Mouse (Mus musculus) MEL (cell line): ENCODE data around the gene Tex264. TPM values are rescaled to one million over a fixed set of nuclear protein-coding genes. Genes with fewer than 3 reads are reported as not detected.

Experiments
- DNase-seq: peaks from one replicate; pipeline ENCODE4 v3.0.0; 2011; ENCODE audit warnings: low read depth, low spot score
- H3K27ac ChIP-seq: 2 replicates; pipeline ENCODE4 v1.5.1; 2012; ENCODE audit warnings: low read depth, mild to moderate bottlenecking, control low read depth, low read length, moderate library complexity; ENCODE audit not compliant: control insufficient read depth
- H3K27me3 ChIP-seq, 2 experiments: fragments of 150-350 bp in 1 of 2; sonication (generic) in 1 of 2; 2 replicates each; pipeline ENCODE4 v1.6.1; 2012; ENCODE audit warnings: low read length in 2 of 2, mild to moderate bottlenecking in 2 of 2, improper control_type of control experiment in 1 of 2, moderate library complexity in 1 of 2; ENCODE audit not compliant: insufficient read depth in 2 of 2, control insufficient read depth in 1 of 2
- H3K36me3 ChIP-seq, 2 experiments: 2 replicates each; pipeline ENCODE4 v1.6.1; 2012 to 2014; ENCODE audit warnings: low read length in 2 of 2, improper control_type of control experiment in 1 of 2, inconsistent platforms in 1 of 2, mild to moderate bottlenecking in 1 of 2; ENCODE audit not compliant: insufficient read depth in 2 of 2, control insufficient read depth in 1 of 2
- H3K4me1 ChIP-seq, 2 experiments: fragments of 150-350 bp in 1 of 2; sonication (generic) in 1 of 2; 2 replicates each; pipeline ENCODE4 v1.6.1; 2012; ENCODE audit warnings: low read length in 2 of 2, improper control_type of control experiment in 1 of 2, mild to moderate bottlenecking in 1 of 2; ENCODE audit not compliant: insufficient read depth in 2 of 2, control insufficient read depth in 1 of 2
- H3K4me3 ChIP-seq, 2 experiments: fragments of 150-350 bp in 1 of 2; sonication (generic) in 1 of 2; 2 replicates each; pipeline ENCODE4 v1.5.1; 2012; ENCODE audit warnings: low read depth in 2 of 2, low read length in 2 of 2, mild to moderate bottlenecking in 2 of 2, moderate library complexity in 2 of 2, control low read depth in 1 of 2, improper control_type of control experiment in 1 of 2; ENCODE audit not compliant: control insufficient read depth in 1 of 2, insufficient read depth in 1 of 2
- H3K79me2 ChIP-seq: 2 replicates; pipeline ENCODE4 v1.6.1; 2012; ENCODE audit warnings: mild to moderate bottlenecking, low read length, moderate library complexity; ENCODE audit not compliant: control insufficient read depth, poor library complexity, insufficient read depth
- H3K9ac ChIP-seq: 2 replicates; pipeline ENCODE4 v1.6.1; 2012; ENCODE audit warnings: low read depth, mild to moderate bottlenecking, control low read depth, low read length, moderate library complexity; ENCODE audit not compliant: control insufficient read depth, poor library complexity, severe bottlenecking
- H3K9me3 ChIP-seq: fragments of 150-350 bp; sonication (generic); replicated peaks from 2 replicates; pipeline ENCODE4 v1.6.1; 2012; ENCODE audit warnings: mild to moderate bottlenecking, low read length, improper control_type of control experiment, moderate library complexity; ENCODE audit not compliant: insufficient read depth
- BHLHE40 ChIP-seq: IDR thresholded peaks from 2 replicates; pipeline ENCODE4 v1.6.1; 2012; ENCODE audit warnings: low read depth, mild to moderate bottlenecking, inconsistent platforms, low read length, improper control_type of control experiment, borderline replicate concordance
- CHD1 ChIP-seq: IDR thresholded peaks from 2 replicates; pipeline ENCODE4 v1.6.1; 2012; ENCODE audit warnings: low read depth, mild to moderate bottlenecking, inconsistent platforms, low read length, improper control_type of control experiment
- CHD2 ChIP-seq: IDR thresholded peaks from 2 replicates; pipeline ENCODE4 v1.6.1; 2011; ENCODE audit warnings: low read length, improper control_type of control experiment
- CTCF ChIP-seq, 3 experiments: IDR thresholded peaks in 2 of 3; conservative IDR thresholded peaks in 1 of 3; 2 replicates each; pipeline ENCODE4 v1.5.1; 2011 to 2012; ENCODE audit warnings: low read length in 3 of 3, low read depth in 2 of 3, mild to moderate bottlenecking in 2 of 3, improper control_type of control experiment in 1 of 3, inconsistent platforms in 1 of 3, mixed read lengths in 1 of 3, moderate library complexity in 1 of 3; ENCODE audit not compliant: control insufficient read depth in 1 of 3, insufficient read depth in 1 of 3, poor library complexity in 1 of 3, severe bottlenecking in 1 of 3
- E2F4 ChIP-seq: IDR thresholded peaks from 2 replicates; pipeline ENCODE4 v1.6.1; 2011; ENCODE audit warnings: low read depth, low read length, improper control_type of control experiment, borderline replicate concordance
- EP300 ChIP-seq, 2 experiments: IDR thresholded peaks; 2 replicates each; pipeline ENCODE4 v1.6.1; 2011; ENCODE audit warnings: improper control_type of control experiment in 2 of 2, low read length in 2 of 2, low read depth in 1 of 2, mild to moderate bottlenecking in 1 of 2
- ETS1 ChIP-seq: IDR thresholded peaks from 2 replicates; pipeline ENCODE4 v1.6.1; 2012; ENCODE audit warnings: low read depth, mild to moderate bottlenecking, inconsistent platforms, low read length, improper control_type of control experiment, moderate library complexity
- GABPA ChIP-seq: IDR thresholded peaks from 2 replicates; pipeline ENCODE4 v1.6.1; 2012; ENCODE audit warnings: low read depth, mild to moderate bottlenecking, inconsistent platforms, low read length, improper control_type of control experiment, moderate library complexity
- GATA1 ChIP-seq: IDR thresholded peaks from 2 replicates; pipeline ENCODE4 v1.6.1; 2011; ENCODE audit warnings: low read depth, low read length, improper control_type of control experiment
- HCFC1 ChIP-seq: IDR thresholded peaks from 2 replicates; pipeline ENCODE4 v1.6.1; 2012; ENCODE audit warnings: low read depth, mild to moderate bottlenecking, inconsistent platforms, low read length, improper control_type of control experiment, moderate library complexity
- JUND ChIP-seq: IDR thresholded peaks from 2 replicates; pipeline ENCODE4 v1.6.1; 2011; ENCODE audit warnings: low read depth, mild to moderate bottlenecking, improper control_type of control experiment, low read length
- KAT2A ChIP-seq: conservative IDR thresholded peaks from 2 replicates; pipeline ENCODE4 v1.6.1; 2012; ENCODE audit warnings: low read depth, low read length, improper control_type of control experiment, inconsistent platforms
- MAFK ChIP-seq: IDR thresholded peaks from 2 replicates; pipeline ENCODE4 v1.6.1; 2011; ENCODE audit warnings: low read depth, mild to moderate bottlenecking, low read length, improper control_type of control experiment, borderline replicate concordance
- MAX ChIP-seq: IDR thresholded peaks from 2 replicates; pipeline ENCODE4 v1.6.1; 2011; ENCODE audit warnings: low read length, improper control_type of control experiment
- MAZ ChIP-seq: IDR thresholded peaks from 2 replicates; pipeline ENCODE4 v1.6.1; 2012; ENCODE audit warnings: low read depth, mild to moderate bottlenecking, inconsistent platforms, low read length, improper control_type of control experiment
- MXI1 ChIP-seq: IDR thresholded peaks from 2 replicates; pipeline ENCODE4 v1.6.1; 2011; ENCODE audit warnings: mild to moderate bottlenecking, low read depth, low read length, improper control_type of control experiment
- MYB ChIP-seq: IDR thresholded peaks from 2 replicates; pipeline ENCODE4 v1.6.1; 2011; ENCODE audit warnings: mild to moderate bottlenecking, low read depth, low read length, improper control_type of control experiment
- MYC ChIP-seq: IDR thresholded peaks from 2 replicates; pipeline ENCODE4 v1.6.1; 2011; ENCODE audit warnings: low read depth, mild to moderate bottlenecking, low read length, improper control_type of control experiment, moderate library complexity
- NELFE ChIP-seq: IDR thresholded peaks from 2 replicates; pipeline ENCODE4 v1.6.1; 2011; ENCODE audit warnings: low read depth, low read length, improper control_type of control experiment
- NRF1 ChIP-seq: IDR thresholded peaks from 2 replicates; pipeline ENCODE4 v1.6.1; 2014; ENCODE audit warnings: low read depth, mild to moderate bottlenecking, inconsistent platforms, low read length, improper control_type of control experiment, moderate library complexity; ENCODE audit not compliant: poor library complexity, insufficient read depth, severe bottlenecking
- POLR2A ChIP-seq, 2 experiments: IDR thresholded peaks; 2 replicates each; pipeline ENCODE4 v1.6.1; 2011 to 2012; ENCODE audit warnings: low read length in 2 of 2, mild to moderate bottlenecking in 2 of 2, control low read depth in 1 of 2, improper control_type of control experiment in 1 of 2, low read depth in 1 of 2, moderate library complexity in 1 of 2; ENCODE audit not compliant: control insufficient read depth in 1 of 2, insufficient read depth in 1 of 2, poor library complexity in 1 of 2
- POLR2AphosphoS2 ChIP-seq: IDR thresholded peaks from 2 replicates; pipeline ENCODE4 v1.6.1; 2011; ENCODE audit warnings: low read length, improper control_type of control experiment
- POLR2AphosphoS5 ChIP-seq: IDR thresholded peaks from 2 replicates; pipeline ENCODE4 v1.6.1; 2012; ENCODE audit warnings: low read depth, borderline replicate concordance, mild to moderate bottlenecking, inconsistent platforms, low read length, moderate library complexity, mixed read lengths
- RAD21 ChIP-seq: IDR thresholded peaks from 2 replicates; pipeline ENCODE4 v1.6.1; 2011; ENCODE audit warnings: mild to moderate bottlenecking, low read depth, low read length, improper control_type of control experiment
- RCOR1 ChIP-seq: IDR thresholded peaks from 2 replicates; pipeline ENCODE4 v1.6.1; 2012; ENCODE audit warnings: low read depth, mild to moderate bottlenecking, inconsistent platforms, low read length, improper control_type of control experiment
- SIN3A ChIP-seq: IDR thresholded peaks from 2 replicates; pipeline ENCODE4 v1.6.1; 2012; ENCODE audit warnings: low read length, improper control_type of control experiment, inconsistent platforms
- TAL1 ChIP-seq: IDR thresholded peaks from 2 replicates; pipeline ENCODE4 v1.6.1; 2012; ENCODE audit warnings: mild to moderate bottlenecking, inconsistent platforms, low read length, moderate library complexity, mixed read lengths
- TBP ChIP-seq: IDR thresholded peaks from 2 replicates; pipeline ENCODE4 v1.8.0; 2011; ENCODE audit warnings: low read depth, low read length, improper control_type of control experiment
- TCF12 ChIP-seq: IDR thresholded peaks from 2 replicates; pipeline ENCODE4 v1.6.1; 2014; ENCODE audit warnings: low read depth, mild to moderate bottlenecking, inconsistent platforms, low read length, improper control_type of control experiment, moderate library complexity
- UBTF ChIP-seq: IDR thresholded peaks from 2 replicates; pipeline ENCODE4 v1.6.1; 2012; ENCODE audit warnings: low read depth, mild to moderate bottlenecking, inconsistent platforms, low read length, improper control_type of control experiment, moderate library complexity, borderline replicate concordance; ENCODE audit not compliant: insufficient read depth
- USF1 ChIP-seq: IDR thresholded peaks from 2 replicates; pipeline ENCODE4 v1.6.1; 2014; ENCODE audit warnings: low read depth, mild to moderate bottlenecking, inconsistent platforms, low read length, improper control_type of control experiment, moderate library complexity
- USF2 ChIP-seq, 2 experiments: IDR thresholded peaks; 2 replicates each; pipeline ENCODE4 v1.6.1; 2011 to 2012; ENCODE audit warnings: improper control_type of control experiment in 2 of 2, low read length in 2 of 2, borderline replicate concordance in 1 of 2, inconsistent platforms in 1 of 2, low read depth in 1 of 2, mild to moderate bottlenecking in 1 of 2; ENCODE audit not compliant: insufficient read depth in 1 of 2
- ZC3H11A ChIP-seq: IDR thresholded peaks from 2 replicates; pipeline ENCODE4 v1.6.1; 2012; ENCODE audit warnings: low read depth, mild to moderate bottlenecking, inconsistent platforms, low read length, improper control_type of control experiment
- ZKSCAN1 ChIP-seq: IDR thresholded peaks from 2 replicates; pipeline ENCODE4 v1.6.1; 2012; ENCODE audit warnings: low read depth, mild to moderate bottlenecking, inconsistent platforms, low read length, improper control_type of control experiment, moderate library complexity
- ZMIZ1 ChIP-seq: IDR thresholded peaks from 2 replicates; pipeline ENCODE4 v1.6.1; 2012; ENCODE audit warnings: low read depth, mild to moderate bottlenecking, inconsistent platforms, low read length, improper control_type of control experiment, moderate library complexity
- ZNF384 ChIP-seq: IDR thresholded peaks from 2 replicates; pipeline ENCODE4 v1.6.1; 2012; ENCODE audit warnings: low read depth, mild to moderate bottlenecking, inconsistent platforms, low read length, improper control_type of control experiment
- polyA plus RNA-seq, 2 experiments: library from polyadenylated mRNA; stranded (reverse) in 1 of 2; unstranded in 1 of 2; fragments of >175 nt in 1 of 2; fragments of >200 nt in 1 of 2; gene quantifications; 2 replicates each; pipeline versions ENCODE4 v1.2.1 to v1.2.4; 2012; ENCODE audit warnings: low replicate concordance in 2 of 2, low read depth in 1 of 2; ENCODE audit not compliant: insufficient read length in 2 of 2, insufficient read depth in 1 of 2, missing spikeins in 1 of 2
- total RNA-seq: library from RNA; depleted of rRNA; stranded (reverse); fragments of 300-350 nt; gene quantifications from 2 replicates; pipeline ENCODE4 v1.2.3, GENCODE M21; 2012

Tex264 gene
- total and polyA plus RNA-seq, 3 experiments = 47.1 to 87.6 TPM; not detected in 1

DNA sequence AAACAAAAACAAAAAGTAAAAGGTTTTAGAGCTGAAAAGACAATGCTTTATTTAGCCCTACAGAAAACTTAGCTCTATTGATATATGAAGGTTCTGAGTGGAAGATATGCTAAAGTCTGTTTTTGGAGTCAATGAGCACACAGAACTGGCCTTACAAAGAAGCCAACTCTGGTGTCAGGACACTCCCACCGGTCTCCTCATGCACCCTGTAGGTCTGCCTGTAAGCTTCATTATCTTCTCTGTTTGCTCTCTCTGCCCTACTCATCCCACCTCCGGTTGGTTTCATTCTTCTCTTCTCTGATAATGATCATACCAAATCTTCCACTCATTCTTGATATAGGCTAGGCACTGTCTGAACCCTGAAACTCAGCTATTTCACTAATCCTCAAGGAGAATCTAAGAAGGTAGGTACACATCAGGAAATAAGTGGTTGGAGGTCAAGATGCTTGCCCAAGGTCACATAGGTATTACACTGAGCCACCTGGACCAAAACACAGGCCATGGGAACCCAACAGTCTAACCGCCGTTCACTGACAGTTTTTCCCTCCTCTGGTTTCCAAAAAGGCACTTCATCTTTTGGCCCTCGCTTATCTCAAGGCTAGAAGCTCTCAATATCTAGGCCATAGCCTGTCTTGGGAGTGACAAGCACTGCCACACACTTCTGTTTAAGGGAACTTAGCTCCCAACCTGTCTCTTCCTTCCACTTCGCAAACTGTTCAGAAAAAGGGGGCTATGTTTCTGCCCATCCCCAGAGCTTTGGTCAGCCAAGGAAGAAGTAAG lies 1.4 kb downstream of the Tex264 start:
- Histone ChIP-seq H3K9me3 (no peaks in the 10 kb centered on the region), H3K27me3 (no peaks in the 10 kb centered on the region), H3K27ac (peak overlapping the region; percentile 69), H3K9ac (peak overlapping the region; percentile 82), H3K4me3 (peak overlapping the region; percentile 78 to 88), H3K4me1 (peaks cover 0 to 5% of the 10 kb centered on the region in 2 experiments; a peak in 2 of 4 replicates), H3K36me3 (peaks cover 0 to 5% of the 10 kb centered on the region in 2 experiments; a peak in 2 of 4 replicates), H3K79me2 (peaks cover 3% of the 10 kb centered on the region; the same call in 1 of the 2 replicates)
- peak; percentile 78 for DNase-seq
- TF ChIP-seq ZC3H11A (no peak), MYB (peak; percentile 59; the same call in 1 of the 2 replicates), TCF12 (no peak; the same call in 1 of the 2 replicates), ZKSCAN1 (no peak), SIN3A (peak; percentile 67), ETS1 (0 out of 2 replicates have a peak, but pooled peaks have one; percentile 39), MAX (no peak), KAT2A (no peak), RCOR1 (no peak), BHLHE40 (no peak; the same call in 1 of the 2 replicates), RAD21 (no peak), MAFK (no peak), USF2 (IDR thresholded peaks at IDR 0.05; ENCODE audit: borderline replicate concordance in 1 of 2, insufficient read depth in 1 of 2, low read depth in 1 of 2, low read length in 2 of 2) (no peak), GATA1 (peak; percentile 77), GABPA (no peak), MAZ (0 out of 2 replicates have a peak, but pooled peaks have one; percentile 25), NRF1 (no peak), E2F4 (no peak), UBTF (no peak), ZMIZ1 (no peak), CHD2 (no peak), TAL1 (no peak), JUND (no peak), EP300 (IDR thresholded peaks at IDR 0.05; ENCODE audit: low read depth in 1 of 2, low read length in 2 of 2) (peak; percentile 13 to 51; a peak in 3 of 4 replicates), ZNF384 (no peak), USF1 (no peak), MXI1 (peak; percentile 67; the same call in 1 of the 2 replicates), TBP (peak; percentile 40), MYC (0 out of 2 replicates have a peak, but pooled peaks have one; percentile 49), NELFE (no peak), CHD1 (no peak), CTCF (IDR thresholded peaks at IDR 0.05 in 2 of 3, conservative IDR thresholded peaks at IDR 0.05 in 1 of 3; ENCODE audit: control insufficient read depth in 1 of 3, insufficient read depth in 1 of 3, low read depth in 2 of 3, low read length in 3 of 3, poor library complexity in 1 of 3, severe bottlenecking in 1 of 3) (no peak), POLR2AphosphoS2 (no peak), POLR2A (IDR thresholded peaks at IDR 0.05; ENCODE audit: control insufficient read depth in 1 of 2, insufficient read depth in 1 of 2, low read depth in 1 of 2, low read length in 2 of 2, poor library complexity in 1 of 2) (no peak), HCFC1 (0 out of 2 replicates have a peak, but pooled peaks have one; percentile 37), POLR2AphosphoS5 (no peak)
